Mouse (Mus musculus) skeletal muscle tissue, adult 2 months (tissue): Measurements from ENCODE around the gene Atp11b.
A peak's percentile ranks its signal among the peaks of the same experiment; 100 is the strongest.

Source experiments
- DNase-seq: peaks from one replicate; pipeline ENCODE4 v3.0.0-alpha.2; 2012; ENCODE audit warnings: low read depth, low spot score

Atp11b gene

DNA sequence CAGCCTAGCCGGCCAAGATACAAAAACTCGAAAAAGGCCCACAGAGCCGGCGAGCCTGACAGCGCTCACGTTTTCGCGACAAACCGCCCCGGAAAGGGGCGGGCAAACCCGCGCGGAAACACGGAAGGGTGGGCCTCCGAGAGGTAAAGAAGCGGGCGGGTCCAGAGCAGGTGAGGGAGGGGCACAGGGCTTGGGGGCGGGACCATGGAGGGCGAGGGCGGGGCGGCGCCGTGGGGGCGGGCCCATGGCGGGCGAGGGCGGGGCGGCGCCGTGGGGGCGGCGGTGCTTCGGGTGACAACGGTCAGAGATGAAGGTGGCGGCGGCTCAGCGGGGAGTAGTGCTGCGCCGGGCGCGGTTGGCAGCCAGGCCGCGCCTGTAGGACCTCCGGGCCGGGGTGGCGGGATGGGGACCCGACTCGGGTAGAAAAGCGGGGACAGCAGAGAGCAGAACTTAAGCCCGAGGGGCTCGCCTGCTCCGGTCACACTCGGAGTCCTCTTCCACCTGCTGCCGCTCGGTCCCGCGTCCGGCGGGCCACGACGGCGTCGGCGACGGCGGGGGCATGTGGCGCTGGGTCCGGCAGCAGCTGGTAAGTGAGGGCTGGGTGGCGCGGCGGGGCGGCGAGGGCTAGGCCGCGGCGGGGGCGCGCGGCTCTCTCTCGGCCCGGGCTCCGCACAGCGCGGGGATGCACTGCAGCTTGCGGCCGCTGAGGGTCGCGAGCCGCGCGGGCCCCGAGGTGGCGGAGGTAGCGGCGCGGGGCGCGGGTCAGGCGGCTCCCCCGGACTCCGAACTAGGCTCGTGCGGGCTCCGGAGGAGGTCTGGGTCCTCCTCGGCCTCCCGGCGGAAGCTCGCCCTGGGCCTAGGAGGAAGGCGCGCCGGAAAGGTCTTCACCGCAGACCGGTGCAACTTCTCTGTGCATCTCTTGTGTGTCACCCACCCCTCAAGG lies at the start of gene Atp11b:
Atp11b (plus strand) TSS at position 282 of the 943 bp plus-strand sequence.
- DNase-seq, result peak; percentile 55

DNA sequence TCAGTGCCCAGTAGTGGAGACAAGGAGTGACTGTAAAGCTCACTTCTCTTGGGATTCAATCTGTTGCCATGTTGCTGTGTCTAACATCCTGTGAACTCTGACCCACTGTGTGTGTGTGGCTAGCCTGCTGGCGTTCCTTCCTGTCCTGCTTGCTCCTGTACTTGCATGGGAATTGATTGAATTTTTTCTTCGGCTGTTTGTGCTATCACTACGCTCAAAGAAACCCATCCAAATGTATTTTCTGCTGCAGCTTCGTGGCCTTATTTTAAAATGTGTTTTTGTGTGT lies 49.6 kb upstream of the Atp11b start:
- DNase-seq, result no peak

DNA sequence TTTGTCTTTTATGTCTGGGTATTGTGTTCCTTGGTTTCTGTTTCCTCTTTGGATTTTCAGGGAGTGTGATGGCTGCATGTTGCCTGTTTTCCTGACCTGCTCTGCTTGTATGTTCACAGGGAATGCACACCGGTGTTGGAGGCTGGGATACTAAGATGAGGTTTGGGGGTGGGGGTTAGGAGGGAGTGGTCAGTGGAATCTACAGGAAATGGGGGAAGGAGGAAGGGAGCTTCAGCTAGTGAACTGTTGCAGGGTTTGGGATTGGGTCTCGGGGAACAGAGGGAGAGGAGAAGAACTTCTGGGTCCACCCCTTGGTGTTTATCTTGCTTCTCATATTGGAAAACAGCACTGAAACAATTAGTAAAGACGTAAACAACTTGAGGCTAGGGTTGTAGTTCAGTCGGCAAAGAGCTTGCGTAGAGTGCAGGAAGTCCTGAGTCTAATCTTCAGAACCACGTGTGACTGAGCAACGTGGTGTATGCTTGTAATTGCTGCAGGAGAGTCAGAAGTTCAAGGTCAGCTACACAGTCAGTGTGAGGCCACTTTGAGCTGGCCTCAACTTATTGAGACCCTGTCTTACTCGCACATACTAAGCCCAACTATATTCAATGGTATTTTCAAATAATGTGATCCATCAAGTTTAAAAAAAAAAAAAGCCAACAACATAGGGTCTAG lies 34.2 kb upstream of the Atp11b start:
- no peak for DNase-seq

DNA sequence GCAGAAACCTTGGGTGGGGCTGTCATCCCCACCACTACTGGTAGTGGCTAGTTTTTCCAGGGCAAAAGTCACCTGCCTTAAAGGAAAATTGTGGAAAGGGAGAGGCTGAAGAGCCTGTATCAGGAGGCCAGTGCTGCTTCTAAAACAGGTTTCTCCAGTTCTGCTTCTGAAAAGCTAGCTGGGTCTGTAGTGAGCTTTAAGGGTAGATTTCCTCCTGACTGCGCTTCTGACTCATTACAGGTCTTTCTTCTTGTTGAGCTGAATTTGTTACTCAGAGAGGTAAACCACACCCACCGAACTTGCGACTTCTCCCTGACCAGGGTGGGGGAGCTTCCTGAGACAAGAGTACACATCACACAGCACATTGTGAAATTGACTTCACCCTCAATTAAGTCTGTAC lies 33.1 kb upstream of the Atp11b start:
- no peak for DNase-seq

DNA sequence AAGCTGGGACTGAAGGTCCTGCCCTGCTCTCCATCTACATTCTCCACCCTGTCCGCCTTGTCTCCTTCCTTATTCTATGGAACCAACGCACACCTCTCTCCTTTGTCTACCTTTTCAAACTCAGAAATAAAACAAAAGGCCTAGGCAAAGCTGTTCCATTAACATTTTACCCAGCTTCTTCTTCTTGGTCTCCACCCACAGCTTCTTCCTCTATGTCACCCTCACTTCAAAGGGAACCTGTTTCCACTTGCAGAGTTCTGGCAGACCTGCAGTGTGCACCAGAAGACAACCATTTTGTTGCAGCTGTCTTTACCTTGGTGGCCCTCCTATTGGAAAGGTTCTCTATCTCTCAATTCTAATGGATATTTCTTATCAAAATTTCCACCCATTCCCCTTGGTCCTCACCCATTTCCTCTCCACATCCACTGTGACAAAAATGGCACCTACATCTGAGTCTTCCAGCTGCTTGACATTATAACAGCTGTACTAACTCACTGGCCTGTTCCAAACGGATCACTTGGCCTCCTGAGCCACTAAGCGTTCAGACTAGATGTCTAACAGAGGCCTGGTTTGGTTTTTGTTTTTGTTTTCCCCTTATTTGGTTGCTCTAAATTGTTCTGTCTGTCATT lies 32.0 kb upstream of the Atp11b start:
- DNase-seq, result no peak

DNA sequence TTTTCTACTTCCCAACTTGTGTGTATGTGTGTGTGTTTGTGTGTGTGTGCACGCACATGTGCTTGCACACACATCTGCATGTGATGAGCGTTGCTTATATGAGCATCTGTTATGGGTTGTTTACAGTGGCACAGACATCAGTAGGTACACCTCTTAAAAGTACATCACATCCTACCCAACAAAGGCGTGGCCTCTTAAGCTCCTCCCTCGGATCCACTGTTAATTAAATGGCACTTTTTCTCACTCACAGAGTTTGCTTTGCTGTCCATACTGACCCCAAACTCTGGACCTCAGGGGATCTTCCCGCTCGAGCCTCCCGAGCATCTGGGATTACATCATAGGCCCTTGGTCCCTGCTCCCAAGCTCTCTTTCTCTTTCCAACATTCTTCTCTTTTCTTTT lies 31.1 kb upstream of the Atp11b start:
- DNase-seq, result no peak

DNA sequence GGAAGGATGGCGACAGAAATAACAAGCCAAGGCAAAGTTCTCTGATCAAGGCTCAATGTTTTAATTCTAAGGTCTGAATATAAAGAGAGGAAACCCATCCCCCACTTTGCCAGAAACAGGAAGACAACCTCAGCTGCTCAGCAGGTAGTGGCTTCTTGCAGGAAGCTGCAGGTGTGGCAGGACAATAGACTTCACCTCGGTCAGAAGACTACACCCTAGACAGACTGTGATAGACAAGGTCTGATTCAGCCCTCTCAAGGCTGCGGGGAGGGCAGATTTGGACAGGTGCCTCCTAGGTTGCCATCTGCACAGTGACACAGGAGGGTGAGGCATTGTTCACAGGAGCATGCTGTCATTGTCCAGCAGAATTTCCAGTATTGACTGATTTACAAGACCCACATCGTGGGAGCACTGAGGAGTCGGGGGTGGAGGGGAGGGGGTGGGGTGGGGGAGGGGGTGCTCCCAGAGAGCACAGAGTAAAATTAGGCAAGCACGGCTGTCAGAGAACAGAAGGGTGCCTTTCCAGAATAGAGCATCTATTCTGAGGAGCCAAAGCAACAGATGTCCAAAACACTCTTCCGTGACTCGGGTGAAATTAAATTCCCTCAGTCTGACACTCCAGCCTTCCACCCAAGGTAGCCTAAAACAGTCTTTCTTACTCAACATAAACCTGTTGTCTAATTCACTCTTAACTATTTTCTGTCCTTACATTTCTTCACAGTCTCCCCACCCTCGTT lies 30.2 kb upstream of the Atp11b start:
- no peak for DNase-seq

DNA sequence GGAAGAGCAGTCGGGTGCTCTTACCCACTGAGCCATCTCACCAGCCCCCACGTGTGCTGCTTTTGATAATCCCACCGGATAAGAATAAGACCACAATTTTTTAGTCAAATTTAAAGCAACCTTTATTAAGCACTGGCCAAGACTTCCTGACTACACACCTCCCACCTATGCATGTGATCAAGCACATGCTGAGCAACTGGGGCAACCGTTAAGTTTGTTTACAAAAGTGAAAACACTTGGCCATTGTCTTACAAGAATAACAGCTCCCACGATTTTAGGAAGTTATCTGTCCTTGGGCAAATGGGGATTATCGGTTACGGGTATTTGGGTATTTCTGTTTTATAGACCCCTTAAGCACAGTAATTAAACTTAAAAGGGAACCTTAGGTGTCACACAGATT lies 28.8 kb upstream of the Atp11b start:
- no peak for DNase-seq

DNA sequence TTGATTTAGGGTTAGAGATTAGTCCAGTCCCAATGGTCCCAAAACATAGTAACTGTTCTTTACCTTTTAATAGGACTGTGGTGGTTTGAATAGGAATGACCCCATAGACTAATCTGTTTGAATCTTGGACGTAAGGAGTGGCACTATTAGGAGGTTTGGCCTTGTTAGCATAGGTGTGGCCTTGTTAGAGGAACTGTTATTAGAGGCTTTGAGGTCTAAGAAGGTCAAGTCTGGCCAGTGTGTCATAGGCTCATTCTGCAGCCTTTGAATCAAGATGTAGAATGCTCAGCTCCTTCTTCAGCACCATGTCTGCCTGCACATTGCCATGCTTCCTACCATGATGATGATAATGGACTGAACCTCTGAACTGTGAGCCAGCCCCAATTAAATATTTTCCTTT lies 27.0 kb upstream of the Atp11b start:
- DNase-seq, result no peak

DNA sequence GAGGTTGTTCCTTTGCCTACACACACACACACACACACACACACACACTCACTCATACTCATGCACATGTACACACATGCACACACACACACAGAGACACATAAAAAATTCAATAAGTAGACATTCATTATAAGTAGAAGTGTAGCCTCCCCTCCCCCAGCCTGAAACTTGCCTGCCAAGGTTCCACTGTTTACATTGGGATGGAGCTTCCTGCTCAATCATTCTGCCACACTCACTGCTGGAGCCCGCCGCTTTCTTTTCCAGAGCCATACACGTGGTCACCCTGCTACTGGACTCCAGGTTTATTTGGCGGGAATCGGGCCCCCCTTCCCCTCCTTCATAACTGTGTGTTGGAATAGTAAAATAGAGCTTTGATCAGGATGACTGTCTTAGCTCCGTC lies 24.4 kb upstream of the Atp11b start:
- no peak for DNase-seq

DNA sequence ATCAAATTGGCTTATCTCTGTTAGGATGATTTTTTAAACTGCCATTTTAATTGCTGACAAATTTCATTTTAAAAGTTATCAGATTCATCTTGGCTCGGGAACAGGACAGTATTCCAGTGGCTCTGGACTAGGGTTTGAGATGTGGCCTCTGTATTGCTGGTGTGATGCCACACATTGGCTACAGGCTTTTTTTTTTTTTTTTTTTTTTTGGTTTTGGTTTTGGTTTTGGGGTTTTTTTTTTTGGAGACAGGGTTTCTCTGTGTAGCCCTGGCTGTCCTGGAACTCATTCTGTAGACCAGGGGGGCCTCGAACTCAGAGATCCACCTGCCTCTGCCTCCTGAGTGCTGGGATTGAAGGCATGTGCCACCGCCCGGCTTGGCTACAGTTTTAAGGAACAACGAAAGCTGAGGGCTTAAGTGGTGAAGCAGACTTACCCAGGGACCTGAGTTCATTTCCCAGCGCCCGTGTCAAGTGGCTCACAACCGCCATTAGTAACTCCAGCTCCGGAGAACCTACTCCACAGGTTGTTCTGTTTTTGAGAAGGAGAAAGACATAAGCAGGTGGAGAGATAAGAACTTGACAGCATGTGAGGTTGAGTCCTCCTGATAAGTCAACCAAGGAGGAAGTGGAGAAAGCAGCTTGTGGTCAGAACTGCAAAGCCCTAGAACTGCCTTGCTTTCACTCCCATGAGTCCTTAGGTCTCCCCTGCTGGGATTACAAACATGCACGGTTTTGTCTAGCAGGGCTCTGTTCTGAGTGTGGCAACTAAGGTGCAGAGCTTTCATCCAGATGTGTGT lies 21.7 kb upstream of the Atp11b start:
- DNase-seq, result no peak

DNA sequence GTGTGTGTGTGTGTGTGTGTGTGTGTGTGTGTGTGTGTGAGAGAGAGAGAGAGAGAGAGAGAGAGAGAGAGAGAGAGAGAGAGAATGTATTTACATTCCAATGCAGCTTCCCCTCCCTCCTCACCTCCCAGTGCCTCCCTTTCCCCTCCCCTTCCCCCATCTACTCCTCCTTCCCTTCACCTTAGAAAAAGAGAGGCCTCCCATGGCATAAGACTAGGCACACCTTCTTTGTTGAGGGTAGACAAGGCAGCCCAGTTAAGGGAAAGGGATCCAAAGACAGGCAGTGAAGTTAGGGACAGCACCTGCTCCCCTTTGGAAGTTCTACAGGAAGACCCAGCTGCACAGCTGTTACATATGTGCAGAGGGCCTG lies 21.1 kb upstream of the Atp11b start:
- DNase-seq, result no peak

DNA sequence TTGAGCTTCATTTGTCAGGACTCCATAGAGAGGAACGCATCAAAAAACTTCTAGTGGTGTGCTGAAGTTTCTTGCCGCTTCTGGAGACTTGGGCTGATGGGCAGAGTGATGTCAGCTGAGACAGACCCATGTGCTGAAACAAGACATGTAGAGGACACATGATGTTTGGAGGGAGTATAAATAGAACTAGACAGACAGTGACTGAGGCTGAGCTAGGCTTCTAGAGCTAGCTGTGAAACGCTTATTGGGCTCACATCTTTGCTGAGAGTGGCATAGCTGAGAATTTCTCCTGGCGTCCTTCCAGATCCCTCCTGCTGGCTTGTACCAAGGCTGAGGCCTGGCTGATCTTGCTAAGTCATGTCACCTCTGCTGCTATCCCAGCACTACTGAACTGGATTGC lies 19.4 kb upstream of the Atp11b start:
- DNase-seq, result no peak

DNA sequence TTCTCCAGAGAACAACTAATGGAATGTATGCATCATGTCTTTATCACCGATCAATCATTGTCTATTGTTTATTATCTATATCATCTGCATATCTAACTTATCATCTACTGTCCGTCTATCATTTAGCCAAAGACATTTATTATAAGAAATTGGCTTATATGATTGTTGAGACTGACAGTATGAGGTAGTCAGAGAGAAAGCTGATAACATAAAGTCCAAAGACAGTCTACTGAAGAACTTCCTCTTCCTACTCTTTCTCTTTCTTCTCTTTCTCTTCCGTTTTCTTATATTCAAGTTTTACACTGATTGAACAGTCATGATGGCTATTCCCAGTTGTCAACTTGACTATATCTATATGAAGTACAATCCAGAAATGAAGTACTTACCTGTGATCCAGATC lies 15.8 kb upstream of the Atp11b start:
- DNase-seq, result no peak

DNA sequence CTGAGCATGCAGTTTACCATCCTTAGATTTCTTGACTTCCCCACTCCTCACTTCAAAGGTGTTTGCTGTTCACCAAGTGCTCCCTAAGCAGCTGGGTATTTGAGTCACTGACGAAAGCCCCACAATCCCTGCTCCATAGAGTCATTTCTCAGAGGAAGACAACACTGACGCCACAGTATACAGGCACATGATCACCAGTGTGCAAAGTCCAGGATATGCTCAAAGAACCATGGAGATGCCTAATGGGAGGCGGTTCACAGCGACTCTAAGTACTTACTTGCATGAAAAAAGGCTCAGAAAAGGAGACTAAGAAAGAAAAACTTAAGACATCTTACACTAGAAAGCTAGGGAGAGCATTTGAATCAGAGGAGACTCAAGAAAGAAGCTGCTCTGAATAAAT lies 8.9 kb upstream of the Atp11b start:
- no peak for DNase-seq

DNA sequence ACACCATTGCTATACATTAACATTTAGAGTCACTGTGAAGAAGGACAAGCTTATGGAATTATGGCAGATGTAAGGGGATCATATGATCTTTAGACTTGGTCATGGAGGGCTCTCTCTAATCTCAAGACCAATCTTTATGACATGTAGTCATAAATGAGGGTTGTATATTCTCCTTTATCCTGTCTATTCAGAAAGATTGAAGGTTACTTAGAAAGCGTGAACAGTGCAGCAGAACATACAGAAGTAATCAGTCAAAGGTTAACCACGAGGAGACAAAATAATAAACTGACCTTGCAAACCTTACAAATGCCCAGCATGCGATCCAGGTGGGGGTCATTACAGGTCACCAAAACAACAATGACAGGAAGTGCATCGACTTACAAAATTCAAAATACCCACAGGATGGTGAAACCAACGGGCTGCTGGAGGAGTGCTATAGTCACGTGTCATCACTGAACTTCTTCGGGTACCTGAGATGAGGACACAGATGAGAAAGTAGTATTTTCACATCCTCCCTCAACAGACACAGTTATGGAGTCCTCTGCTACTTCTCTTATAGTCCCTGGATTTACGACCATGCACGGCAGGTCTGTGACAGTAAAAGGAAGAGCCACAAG lies 7.0 kb upstream of the Atp11b start:
- DNase-seq, result no peak

DNA sequence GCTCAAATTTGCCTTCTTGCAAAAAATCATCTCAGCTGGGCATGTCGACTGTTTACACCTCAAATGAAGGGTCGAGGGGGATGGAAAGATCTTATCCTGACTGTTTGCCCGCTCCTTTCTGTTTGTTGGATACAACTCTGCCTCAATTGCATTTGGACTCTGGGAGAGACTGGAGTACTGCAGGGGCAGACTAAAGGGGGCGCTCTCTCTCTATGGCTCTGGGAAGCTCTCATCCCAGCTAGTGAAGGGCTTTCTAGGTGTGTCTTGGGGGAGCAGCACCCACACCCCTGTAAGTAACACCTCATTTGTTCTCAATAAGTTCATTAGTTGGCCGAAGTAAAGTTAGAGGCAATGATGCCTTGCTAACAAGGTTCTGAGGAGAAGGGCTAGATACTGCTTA lies 3.6 kb upstream of the Atp11b start:
- no peak for DNase-seq

DNA sequence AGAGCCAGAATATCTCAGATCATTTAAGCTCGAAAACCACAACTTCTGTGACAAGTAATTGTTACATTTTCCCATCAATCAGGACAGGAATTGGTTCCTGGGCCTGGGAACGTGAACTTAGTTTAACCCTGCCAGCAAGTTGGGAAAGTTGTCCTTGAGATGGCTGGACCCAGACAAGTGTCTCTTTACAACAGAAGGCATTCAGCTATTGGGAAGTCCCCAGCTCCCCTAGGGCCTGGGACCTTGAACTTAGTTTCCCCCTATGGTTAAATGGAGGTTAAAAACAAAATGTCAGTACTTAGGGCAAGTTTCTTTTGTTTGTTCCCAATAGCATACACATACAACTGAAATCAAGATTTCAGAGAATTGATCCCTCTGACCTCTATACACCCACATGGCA lies 2.2 kb upstream of the Atp11b start:
- no peak for DNase-seq

DNA sequence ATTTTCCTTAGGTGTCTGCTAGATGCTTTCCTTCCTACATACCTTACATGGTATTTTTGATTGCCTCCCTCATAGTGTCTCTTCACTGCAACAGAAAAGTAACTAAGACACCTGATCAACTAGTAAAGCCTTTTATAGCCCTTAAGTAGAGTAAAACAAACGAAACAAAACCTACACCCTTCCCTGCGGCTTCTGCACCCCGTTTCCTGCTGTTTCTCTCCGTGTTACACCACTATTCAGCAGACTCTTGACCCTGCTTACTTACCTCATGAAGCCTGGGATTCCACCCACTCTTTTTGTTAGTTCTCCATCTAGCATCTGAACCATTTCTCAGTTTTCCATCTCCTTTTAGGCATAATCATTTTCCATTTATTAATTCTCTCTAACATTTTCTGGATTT lies 8.8 kb downstream of the Atp11b start:
- no peak for DNase-seq

DNA sequence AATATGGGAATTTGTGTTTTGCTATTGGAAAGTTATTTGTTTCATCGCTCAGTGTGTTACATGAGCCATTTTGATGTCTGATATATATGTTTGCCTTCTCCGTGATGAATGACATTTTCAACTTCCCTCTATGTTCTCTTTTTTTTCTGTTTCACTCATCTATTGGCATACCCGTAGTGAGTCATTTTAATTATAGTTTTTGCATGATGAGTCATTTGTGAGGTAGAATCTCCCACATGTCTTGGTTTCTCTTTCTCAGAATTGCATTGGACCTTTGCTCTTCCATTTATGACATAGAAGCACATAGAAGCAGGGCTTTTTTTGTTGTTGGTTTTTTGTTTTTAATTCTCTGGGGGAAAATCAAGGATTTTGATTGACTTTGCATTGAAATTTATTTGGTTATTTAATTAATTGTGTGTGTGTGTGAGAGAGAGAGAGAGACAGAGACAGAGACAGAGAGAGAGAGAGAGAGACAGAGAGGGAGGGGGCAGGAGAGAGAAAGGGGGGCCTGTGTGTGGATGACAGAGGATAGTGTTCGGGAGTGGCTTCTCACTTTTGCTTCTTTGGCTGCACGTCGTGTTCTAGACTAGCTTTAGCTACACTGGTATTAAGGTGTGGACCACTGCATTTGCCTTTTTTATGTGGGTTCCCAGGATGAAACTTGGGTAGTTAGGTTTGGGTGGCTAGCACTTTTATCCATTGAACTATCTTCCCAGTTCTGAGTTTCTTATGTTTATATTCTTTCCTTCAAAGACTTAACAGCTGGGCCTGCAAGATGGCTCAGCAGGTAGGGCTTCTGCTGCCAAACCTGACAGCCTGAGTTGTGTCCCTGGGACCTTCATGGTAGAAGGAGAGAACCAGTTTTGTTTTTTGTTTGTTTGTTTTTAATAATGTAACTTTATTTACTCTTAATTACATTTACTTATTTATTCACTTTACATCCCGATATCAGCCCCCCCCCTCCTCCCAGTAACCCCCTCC lies 11.0 kb downstream of the Atp11b start:
- DNase-seq, result no peak
